Mouse (Mus musculus) bone marrow macrophage, adult 2 months (primary cell): ENCODE measurements around the gene Galnt6.

Experiments
- CTCF ChIP-seq: IDR thresholded peaks from 2 replicates; pipeline ENCODE4 v1.5.1; 2012; ENCODE audit warnings: low read depth, mild to moderate bottlenecking, low read length, moderate library complexity
- POLR2A ChIP-seq: IDR thresholded peaks from 2 replicates; pipeline ENCODE4 v1.6.1; 2012; ENCODE audit warnings: mild to moderate bottlenecking, low read depth, low read length, borderline replicate concordance

GRCm38 (mm10) chr15:100694406-100694805 is 34.8 kb downstream of the Galnt6 start:
- TF ChIP-seq CTCF (no peak), POLR2A (no peak)
